Mouse (Mus musculus): ENCODE data around the gene Speg.

Speg gene

DNA sequence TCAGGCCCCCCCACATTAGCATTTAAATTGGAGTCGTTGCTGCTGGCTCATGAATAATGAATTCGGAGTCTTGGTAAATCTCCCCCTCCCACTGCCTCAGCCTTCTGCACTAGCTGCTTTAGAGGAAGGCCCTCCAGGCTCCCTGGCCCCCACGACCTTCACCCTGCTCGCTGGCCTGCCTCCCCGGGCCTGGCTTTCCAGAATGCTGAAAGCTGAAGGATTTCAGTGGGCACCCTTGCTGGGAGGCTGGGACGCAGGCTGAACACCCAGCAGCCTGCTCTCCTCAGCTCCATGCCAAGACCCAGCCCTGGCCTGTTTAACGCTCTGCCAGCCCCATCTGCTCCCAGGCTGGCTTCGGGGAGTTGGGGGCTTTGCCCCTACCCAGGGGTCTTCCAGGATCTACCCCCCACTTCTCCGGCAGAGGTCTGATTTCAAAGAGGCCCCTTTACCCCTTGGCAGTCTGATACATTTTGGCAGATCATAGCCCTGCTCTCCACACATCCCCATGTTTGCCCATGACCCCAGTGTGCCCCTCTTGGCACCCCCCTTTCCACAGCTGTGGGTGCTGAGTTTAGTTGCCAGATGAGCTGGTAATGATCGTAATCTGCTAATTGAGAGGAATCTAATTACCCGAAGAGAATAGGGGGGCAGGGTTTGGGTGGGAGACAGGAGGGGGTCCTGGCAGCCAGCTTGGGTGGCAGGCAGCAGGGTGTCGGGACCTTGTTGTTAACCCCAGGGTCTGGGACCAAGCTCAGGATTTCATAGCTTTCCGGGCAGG is 68.3 kb downstream of the Speg start:
- peak; percentile 78 for DNase-seq

DNA sequence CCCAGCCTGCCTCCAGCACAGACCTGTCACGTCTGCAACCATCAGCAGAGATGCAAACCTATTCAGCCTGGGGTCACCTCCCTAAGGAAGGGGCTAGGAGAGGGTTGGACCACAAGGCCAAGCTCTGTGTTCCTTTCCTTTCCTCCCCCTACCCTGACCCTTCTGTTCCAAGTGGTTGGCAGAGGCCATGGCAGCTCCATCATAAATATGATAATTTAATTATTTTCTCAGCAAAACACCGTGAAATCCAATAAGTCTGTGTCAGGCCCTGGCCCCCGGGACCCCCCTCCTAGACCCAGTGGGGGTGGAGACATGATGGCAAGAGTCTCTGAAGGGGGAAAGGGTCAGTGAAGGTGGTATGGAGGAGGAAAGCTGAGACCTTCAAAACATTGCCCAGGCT is 69.1 kb downstream of the Speg start:
- DNase-seq, result no peak

DNA sequence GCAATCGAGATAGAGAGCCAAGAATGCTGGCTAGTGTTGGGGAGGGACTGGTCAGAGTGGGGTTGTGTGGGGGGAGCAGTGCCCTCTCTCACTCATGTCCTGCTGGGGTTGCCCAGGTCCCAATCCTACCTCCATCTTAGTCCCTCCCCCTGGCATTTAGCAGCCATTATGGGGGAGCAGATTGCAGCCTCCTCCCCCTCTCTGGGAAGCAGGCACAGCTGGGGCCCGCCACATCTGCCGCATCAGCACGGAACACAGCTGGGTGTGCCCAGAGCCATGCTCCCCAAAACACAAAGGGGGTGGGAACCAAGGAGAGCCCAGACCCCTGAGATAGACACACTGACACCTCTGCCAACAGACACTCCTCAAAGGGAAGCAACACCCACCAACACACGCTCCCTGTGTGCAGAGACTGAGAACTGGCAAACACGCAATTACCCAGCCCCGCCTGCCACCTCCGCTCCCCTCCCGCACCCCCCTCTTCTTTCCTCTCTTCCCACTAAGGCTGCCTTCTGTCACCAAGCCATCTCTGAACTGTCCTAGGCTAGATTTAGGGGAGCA is 70.1 kb downstream of the Speg start:
- DNase-seq, result no peak

DNA sequence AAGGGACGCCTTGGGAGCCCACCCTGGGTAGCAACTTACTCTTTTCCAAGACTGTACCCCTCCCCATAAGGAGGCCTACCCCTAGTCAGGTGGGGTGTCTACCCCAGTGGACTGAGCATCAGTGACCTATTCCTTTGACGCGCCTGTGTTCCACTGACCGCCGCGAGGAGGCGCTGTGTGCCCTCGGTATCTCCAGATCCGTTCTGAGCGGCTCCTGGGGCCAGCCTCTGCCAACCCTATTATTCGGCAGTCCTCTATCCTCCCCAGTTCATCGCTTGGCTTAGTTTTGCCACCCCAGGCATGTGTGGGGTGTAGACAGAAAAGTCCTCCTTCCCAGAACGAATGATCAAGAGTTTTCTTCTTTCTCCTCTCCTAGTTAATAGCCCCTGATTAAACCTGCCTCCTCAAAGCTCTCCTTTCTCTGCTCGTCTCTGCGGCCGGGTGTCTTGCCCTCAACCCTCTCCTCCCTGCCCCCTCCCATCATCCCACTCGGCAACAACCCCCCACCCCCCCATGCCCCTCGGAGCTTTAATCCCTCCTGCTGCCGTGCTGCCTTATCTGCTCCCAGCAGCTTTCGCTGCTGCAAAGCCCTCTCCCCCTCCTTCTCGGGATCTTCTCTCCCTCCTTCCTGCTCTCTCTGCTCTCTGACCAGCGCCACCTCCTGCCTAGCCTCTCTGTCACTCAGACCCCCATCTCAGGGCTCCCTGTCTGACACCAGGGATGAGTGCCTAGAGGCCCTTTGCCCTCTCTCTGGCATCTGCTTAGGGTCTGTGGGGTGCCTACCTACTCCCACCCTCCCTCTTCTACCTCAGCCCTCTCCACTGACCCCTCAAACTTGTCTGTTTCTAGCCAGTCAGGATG is 70.9 kb downstream of the Speg start:
- DNase-seq, result peak; percentile 90

DNA sequence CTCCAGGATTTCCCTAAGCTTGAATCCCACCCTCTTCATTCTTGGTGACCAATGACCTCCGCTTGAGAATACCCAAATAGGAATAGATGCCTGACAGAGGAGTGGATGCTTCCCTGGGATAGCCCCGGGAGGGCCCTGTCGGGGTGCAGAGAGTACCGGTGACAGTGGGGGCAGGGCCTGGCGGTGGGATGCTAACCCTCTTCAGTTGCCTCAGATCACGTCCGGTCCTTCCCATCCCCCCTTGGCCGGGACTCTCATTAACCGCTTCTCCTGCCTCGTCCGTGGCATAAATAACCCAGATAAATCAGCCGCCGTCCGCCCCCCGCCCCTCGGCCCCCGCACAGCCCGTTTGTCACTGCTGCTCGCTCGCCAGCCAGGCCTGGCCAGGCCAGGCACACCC is 71.6 kb downstream of the Speg start:
- no peak for DNase-seq

DNA sequence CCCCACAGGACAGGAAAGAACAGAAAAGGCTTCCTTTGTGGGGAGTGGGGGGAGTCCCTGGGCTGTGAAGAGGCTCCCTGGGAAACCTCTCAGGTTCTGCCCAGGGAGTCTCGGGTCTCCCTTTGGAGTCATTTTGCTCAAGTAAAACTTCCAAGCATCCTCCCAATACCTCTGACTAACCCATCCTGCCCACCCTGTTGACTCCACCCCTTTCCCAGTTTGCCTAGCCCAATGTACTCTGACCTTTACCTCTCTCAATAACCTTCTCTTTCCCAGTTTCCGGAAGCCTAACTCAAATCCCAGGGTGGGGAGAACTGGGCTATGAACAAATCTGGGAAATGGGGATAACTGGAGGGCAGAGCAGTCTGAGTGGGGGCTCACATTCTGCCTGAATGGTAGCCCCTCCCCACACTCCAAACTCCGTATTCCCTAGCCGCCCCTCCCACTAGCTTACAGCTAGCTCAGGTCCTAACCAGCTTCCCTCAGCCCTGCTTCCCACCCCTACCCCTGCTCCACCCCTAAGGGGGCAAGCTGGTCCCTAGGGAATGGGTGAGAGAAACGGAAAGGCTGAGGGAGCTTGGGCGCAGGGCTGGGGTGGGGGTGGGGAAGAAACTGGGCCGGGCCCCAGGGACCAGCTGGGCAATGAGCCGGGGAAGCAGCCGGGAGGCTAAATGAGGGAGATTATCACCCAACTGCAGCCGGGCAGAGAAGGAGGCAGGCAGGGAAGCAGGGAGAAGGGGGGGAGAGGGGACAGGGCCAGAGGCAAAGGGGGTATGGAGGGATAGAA is 72.4 kb downstream of the Speg start:
- no peak for DNase-seq

DNA sequence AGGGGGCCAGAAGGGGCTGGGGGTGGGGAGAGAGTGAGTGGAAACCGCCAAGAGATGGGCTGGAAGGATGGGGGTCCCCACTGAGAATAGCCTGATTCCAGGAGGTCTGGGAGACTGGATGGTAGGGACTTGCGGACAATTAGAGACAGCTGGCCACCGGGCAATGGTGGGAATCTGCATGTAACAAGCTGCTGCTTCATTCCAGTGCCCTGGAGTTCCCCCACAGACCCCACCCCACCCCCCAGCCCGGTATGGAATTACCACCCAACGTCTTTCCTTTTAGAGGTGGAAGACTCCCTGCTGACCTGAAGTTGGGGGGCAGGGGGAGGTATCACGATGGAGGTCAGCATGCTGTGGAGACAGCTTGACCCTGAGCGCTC is 72.9 kb downstream of the Speg start:
- DNase-seq, result no peak

DNA sequence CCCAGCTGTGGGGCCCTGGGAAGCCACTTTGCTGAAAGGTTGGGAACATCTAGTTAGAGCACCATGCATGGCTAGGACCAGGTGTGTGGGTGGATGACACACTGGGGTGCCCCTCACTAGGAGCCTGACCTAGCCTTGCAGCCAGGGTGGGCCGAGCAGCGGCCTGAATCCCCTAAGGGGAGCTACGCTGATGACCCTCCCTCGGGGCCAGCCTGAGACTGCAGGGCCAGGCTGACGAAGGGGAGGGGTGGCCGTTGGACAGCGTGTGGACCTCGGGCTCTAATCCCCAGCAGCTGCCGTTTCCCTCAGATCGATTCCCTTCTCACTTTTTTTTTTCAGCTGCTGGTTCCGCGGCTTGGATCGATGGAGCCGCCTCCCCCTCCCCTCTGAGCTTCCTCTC is 73.8 kb downstream of the Speg start:
- no peak for DNase-seq

DNA sequence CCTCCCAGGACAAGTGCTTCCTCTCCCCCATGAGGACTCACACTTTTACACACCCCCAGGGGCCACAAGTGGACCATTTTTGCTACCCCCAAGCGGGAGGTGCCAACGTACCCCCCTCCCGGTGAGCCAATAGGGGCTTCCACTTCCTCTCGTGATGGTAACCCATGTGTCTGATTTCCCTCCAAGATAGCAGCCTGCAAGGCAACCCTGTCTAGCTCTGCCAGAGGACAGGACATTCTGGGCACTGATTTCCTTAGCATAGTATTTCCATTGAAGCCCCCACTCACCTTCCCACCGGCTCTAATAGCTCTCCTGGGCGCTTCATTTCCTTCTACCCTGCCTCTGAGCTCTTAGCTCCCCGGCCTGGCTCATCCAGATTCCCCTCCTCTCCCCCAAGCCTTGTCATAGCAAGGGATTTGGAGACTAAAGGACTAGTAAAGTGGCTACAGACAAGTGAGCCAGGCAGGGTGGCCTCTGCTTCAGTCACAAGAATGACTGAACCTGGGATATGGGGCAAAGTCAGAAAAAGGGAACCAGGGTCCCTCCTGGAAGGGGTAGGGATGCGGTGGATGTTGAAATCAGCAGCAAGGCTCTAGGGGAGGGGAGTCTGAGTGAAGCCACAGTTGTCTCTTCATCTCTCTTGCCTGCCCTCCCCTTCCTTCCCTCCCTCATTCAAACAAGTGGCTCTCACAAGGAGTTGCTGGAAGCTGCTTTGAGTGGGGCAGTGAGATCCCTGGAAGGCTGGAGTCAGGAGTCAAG is 74.5 kb downstream of the Speg start:
- DNase-seq, result no peak

DNA sequence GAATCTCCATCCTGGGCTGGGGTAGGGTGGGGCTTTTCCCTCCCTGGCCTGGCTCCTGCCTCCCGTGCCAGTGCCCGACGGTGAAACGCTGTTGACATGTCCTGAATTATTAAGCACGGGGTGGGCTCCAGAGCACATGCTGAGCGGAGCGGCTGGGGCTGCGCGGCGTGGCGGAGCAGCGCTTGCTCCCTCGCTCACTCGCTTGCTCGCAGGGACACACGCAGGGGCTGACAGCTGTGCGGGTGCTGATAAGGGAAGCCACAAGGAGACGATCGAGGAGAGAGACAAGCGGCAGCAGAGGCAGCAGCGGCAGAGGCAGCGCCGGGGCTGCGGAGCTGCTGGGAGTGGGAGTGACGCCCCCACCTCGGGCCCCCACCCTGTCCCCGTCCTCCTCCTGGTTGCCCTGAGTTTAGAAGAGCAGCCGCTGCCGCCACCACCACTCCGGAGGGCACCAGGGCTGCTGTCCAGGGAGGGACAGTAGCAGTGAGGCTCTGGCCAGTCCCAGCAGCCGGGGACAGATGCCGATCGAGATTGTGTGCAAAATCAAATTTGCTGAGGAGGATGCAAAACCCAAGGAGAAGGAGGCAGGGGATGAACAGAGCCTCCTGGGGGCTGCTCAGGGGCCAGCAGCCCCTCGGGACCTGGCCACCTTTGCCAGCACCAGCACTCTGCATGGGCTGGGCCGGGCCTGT is 75.4 kb downstream of the Speg start, which contains the start of gene Asic4:
Gene Asic4, plus strand, starts transcription at position 123 of the 692 bp plus-strand sequence.
- no peak for DNase-seq

DNA sequence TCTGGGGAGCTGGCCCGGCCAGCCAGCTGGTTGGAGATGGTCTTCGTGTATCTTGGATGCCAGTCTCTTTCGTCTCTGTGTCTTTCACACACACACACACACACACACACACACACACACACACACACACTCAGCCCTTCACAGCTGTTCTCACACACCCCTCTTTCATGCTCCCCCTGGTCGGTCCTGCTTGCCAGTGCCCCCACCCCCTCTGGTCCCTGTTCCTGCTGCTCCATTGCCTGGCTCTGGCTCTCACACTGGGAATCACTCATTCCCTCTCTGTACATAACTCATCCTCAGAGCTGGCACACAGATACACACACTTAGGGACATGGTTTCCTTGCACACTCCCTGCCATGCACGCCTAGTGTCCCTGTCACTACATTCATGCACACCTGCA is 76.8 kb downstream of the Speg start:
- DNase-seq, result no peak

DNA sequence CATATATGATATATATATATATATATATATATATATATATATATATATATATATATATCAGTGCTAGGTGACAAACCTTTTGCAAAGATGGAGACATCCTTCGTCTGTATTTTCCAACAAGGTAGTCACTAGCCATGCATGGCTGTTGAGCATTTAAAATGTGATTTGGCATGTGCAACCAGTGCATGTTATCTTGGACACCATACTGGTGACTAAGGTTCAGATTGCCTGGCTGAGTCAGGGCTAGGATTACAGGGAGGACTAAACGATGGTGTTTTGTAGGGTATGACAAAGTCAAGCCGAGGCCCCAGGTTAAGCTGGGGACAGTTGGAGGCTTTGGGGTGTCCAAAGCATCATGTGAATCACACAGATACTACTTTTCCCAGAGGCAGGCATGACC is 80.3 kb downstream of the Speg start:
- no peak for DNase-seq

DNA sequence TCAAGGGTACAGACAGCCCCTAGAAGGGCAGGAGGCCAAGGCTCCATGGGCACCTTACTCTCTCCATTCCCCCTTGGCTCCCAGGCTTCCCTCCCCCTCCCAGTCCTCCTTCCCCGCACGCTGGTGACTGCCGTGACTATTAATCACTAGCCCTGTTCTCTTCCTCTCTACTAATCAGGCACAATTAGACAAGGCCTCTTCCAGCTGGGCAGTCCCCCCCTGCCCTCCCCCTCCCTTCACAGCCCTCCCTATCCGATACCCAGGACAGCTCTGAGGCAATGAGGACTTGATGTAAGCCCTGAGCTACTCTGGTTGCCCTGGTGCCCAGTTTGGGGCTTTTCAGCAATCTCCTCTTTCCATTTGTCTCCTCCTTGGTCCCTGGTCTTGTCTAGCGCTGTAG is 80.9 kb downstream of the Speg start:
- no peak for DNase-seq

DNA sequence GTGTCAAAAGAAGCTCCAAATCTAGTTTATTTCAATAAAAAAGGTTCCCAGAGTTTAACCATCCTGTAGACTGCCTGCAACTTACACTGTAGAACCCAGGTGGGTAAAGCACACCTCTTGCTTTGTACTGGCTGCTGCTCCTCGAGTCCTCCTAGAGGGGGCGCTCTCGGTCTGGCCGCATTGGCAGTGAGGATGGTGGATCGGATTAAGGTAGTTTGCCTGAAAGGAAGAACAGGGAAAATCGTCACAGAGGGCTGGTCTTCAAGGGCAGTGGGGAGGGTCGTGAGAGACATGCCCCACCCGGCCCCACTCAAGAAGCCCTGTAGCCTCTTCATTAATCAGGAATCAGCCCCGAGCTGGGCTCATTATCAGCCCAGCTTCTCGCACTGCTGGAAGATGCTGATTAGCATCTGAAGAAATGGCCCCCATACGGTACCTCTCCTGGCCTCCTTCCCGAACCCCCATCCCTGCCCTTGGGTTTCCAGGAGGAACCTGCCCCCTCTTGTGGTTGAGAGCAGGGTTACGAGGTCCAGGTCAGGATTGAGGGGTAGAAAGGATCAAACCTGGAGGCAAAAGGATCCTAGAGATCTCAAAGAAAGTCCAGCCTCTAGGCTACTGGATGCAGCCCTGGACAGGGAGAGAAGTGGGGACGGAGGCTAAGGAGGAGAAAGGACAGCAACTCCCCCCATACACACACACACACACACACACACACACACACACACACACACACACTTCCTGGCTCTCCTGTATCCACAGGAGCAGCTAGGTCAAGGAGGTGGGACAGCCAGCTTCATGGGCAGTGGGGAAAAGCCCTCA is 81.9 kb downstream of the Speg start:
- DNase-seq, result no peak

DNA sequence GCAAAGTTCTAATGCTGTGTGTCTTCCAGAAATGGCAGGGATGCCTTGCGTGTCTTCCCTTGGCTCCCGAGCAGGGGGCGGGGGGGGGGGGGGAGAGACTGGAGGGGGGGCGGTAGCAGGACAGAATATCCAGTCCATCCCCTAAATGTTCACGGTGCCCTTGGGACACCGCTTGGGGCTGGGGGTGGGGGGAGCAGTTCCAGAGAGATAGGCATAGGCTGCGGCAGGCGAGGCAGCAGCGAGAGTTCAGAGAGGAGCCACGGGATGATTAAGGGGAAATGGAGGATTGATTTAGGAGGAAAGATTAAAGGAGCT is 82.6 kb downstream of the Speg start:
- DNase-seq, result no peak

DNA sequence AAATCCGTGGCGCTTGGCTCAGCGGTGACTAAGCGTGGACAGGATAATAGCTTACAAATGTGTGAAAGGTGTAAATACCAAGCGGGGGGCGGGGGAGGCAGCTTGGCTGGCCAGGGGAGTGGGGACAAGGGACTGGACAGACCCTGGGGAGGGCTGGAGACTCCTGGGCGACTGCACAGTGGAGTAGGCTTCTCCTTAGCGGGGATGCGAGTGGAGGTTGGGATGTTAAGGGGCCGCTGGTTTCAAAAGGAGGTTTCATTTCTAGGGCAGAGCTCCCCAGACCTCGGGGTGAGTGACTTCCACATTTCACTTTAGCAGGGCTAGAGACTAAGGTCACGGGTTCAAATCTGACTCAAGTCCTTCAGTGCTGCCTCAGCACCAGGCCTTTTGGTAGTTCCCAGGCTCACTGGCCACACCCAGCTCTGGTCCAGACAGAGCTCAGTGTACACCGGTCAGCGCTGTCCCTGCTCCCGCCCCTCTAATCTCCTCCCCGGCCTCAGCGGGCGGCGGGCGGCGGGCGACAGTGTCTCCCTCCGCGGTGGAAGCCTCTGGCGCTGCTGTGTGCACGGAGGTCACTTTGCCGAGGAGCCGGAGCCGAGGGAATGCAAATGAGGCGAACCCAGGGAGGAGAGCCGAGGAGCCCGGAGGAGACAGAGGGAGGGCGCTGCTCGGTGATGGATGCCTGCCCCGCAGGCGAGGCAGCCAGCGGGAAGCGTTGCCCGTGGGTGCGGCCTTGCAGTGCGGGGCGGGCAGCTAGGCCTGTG is 83.1 kb downstream of the Speg start:
- no peak for DNase-seq

DNA sequence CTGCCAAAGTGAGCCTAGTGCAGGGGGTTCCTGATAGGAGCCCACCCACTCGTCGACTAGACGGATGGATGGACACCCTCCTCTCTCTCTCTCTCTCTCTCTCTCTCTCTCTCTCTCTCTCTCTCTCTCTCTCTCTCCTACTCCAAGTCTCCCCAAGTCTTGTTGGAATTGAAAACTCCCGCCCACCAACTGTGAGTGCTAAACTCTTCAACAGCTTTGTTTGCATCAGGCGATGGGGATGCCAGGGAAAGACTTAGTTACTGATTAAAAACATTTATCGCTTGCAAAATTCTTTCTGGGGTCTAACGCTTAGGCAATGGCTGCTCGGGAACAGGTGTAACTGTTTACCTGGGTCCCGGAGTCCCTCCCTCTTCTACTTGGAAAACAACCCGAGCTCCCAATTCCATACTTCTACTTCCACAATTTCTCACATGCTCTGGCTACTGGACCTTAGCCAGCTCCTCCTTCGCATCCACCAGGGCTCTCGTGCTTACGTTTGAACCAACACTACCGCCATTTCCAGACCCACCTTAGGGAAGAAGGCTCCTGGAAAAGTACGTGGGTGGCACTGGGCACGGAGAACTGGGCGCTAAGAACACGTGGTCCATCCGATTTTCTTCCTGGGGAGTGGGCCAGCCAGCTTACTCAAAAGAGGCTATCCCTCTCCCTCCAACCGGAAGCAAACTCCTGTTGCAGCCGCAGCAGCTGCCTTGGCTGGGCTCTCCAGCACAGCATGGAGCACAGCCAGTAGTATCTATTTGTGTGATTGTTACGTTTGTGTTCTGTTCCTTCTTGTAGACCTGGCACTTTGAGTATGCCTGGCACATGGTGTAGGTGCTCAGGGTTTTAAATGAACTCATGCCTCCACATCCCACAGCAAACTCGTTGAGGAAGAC is 83.9 kb downstream of the Speg start:
- no peak for DNase-seq

DNA sequence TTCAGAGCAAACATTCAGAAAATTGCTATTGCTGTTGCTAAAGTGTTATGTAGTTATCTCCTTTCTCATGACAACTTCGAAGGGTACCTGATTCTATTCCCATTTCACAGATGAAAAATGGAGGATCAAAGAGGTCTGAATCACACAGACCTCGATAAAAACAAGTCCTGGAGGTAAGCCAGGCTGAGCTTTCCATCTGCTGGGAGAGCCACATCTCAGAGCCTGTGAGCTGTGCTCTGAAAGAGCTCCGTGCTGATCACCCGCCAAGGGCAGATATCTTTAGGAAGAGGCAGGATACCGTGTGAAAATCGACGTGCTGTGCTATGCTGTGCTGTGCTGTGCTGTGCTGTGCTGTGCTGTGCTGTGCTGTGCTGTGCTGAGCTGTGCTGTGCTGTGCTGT is 85.2 kb downstream of the Speg start:
- DNase-seq, result no peak

DNA sequence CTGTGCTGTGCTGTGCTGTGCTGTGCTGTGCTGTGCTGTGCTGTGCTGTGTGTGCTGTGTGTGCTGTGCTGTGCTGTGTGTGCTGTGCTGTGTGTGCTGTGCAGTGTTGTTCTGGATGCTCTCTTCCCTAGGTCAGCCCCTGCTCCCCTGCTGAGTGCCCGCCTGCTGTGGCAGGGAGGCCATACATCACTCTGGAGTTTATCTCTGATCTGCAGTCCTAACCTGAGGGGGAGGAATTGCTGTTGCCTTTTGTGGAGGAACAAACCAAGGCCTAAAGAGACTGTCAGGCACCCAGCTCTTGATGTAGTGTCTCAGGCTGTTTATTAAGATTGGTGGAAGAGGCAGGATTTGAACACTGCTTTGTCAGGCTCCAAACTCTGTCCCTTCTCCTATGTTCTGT is 87.5 kb downstream of the Speg start:
- no peak for DNase-seq
